Mouse (Mus musculus): ENCODE data around the gene Cdkn2c. TPM values are rescaled to one million over a fixed set of nuclear protein-coding genes. Genes with fewer than 3 reads are reported as not detected.
"Not testable (repeated sequence)": the region's sequence is repeated elsewhere in the genome, so short reads cannot be mapped to it uniquely, and the experiment has no call there.

Gene Cdkn2c
- total RNA-seq (2021) = 10 to 100 TPM; 32.2 to 37.4 TPM
- long read RNA-seq, experiment 1, transcript Cdkn2c-202 (3 exons, 2,471 nt) = major isoform, 27 of 47 reads
- long read RNA-seq, experiment 1, transcript Cdkn2c-201 (2 exons, 1,106 nt) = minor isoform, 16 of 47 reads
- long read RNA-seq, experiment 1, partial matches to known transcripts = 0 of 47 reads
- long read RNA-seq, experiment 1, other reads (novel, unspliced or antisense) = 4 of 47 reads
- long read RNA-seq, experiment 2, transcript Cdkn2c-202 (3 exons, 2,471 nt) = major isoform, 51 of 73 reads
- long read RNA-seq, experiment 2, transcript Cdkn2c-201 (2 exons, 1,106 nt) = minor isoform, 15 of 73 reads
- long read RNA-seq, experiment 2, partial matches to known transcripts = 2 of 73 reads
- long read RNA-seq, experiment 2, other reads (novel, unspliced or antisense) = 5 of 73 reads

GRCm38 (mm10) chr4:109666461-109667269, at the start of gene Cdkn2c:
Gene Cdkn2c (minus strand): TSS chr4:109667189.
- peak; percentile 82 to 89 for DNase-seq (ENCODE audit: low spot score in 2 of 2)

- no peak for DNase-seq (ENCODE audit: low spot score in 2 of 2)
Measured at GRCm38 (mm10) chr4:109705349-109705748, 38.4 kb upstream of the Cdkn2c start.

- DNase-seq (ENCODE audit: low spot score in 2 of 2) = no peak
Measured at GRCm38 (mm10) chr4:109703568-109703967, 36.6 kb upstream of the Cdkn2c start.

- DNase-seq (ENCODE audit: low spot score in 2 of 2) = not testable (repeated sequence)
Measured at GRCm38 (mm10) chr4:109700727-109701126, 33.7 kb upstream of the Cdkn2c start.

- no peak for DNase-seq (ENCODE audit: low spot score in 2 of 2)
Measured at GRCm38 (mm10) chr4:109692674-109693073, 25.7 kb upstream of the Cdkn2c start.

- no peak for DNase-seq (ENCODE audit: low spot score in 2 of 2)
Measured at GRCm38 (mm10) chr4:109683561-109683960, 16.6 kb upstream of the Cdkn2c start.

- DNase-seq (ENCODE audit: low spot score in 2 of 2) = no peak
Measured at GRCm38 (mm10) chr4:109677221-109677620, 10.2 kb upstream of the Cdkn2c start.

- DNase-seq (ENCODE audit: low spot score in 2 of 2) = peak; percentile 94 to 97
Measured at GRCm38 (mm10) chr4:109676218-109677215, 9.5 kb upstream of the Cdkn2c start, which contains the start of gene Faf1. Gene Faf1 (plus strand): TSS chr4:109676588.

- no peak for DNase-seq (ENCODE audit: low spot score in 2 of 2)
Measured at GRCm38 (mm10) chr4:109674097-109674496, 7.1 kb upstream of the Cdkn2c start.

GRCm38 (mm10) chr4:109671941-109672340, 5.0 kb upstream of the Cdkn2c start:
- DNase-seq (ENCODE audit: low spot score in 2 of 2) = no peak

GRCm38 (mm10) chr4:109670213-109670612, 3.2 kb upstream of the Cdkn2c start:
- no peak for DNase-seq (ENCODE audit: low spot score in 2 of 2)

- no peak for DNase-seq (ENCODE audit: low spot score in 2 of 2)
Measured at GRCm38 (mm10) chr4:109667518-109667917, 529 bp upstream of the Cdkn2c start.

GRCm38 (mm10) chr4:109665982-109666460, 968 bp downstream of the Cdkn2c start:
- peak; percentile 53 to 63 for DNase-seq (ENCODE audit: low spot score in 2 of 2)

- peak; percentile 42 to 74 for DNase-seq (ENCODE audit: low spot score in 2 of 2)
Measured at GRCm38 (mm10) chr4:109665101-109665981, 1.6 kb downstream of the Cdkn2c start.

GRCm38 (mm10) chr4:109664091-109664490, 2.9 kb downstream of the Cdkn2c start:
- DNase-seq (ENCODE audit: low spot score in 2 of 2) = no peak

GRCm38 (mm10) chr4:109662271-109662670, 4.7 kb downstream of the Cdkn2c start:
- no peak for DNase-seq (ENCODE audit: low spot score in 2 of 2)

GRCm38 (mm10) chr4:109661183-109661582, 5.8 kb downstream of the Cdkn2c start:
- DNase-seq (ENCODE audit: low spot score in 2 of 2) = no peak

GRCm38 (mm10) chr4:109660568-109660967, 6.4 kb downstream of the Cdkn2c start:
- DNase-seq (ENCODE audit: low spot score in 2 of 2) = no peak

GRCm38 (mm10) chr4:109659571-109659970, 7.4 kb downstream of the Cdkn2c start:
- no peak for DNase-seq (ENCODE audit: low spot score in 2 of 2)

- no peak for DNase-seq (ENCODE audit: low spot score in 2 of 2)
Measured at GRCm38 (mm10) chr4:109658826-109659225, 8.2 kb downstream of the Cdkn2c start.
